Mouse (Mus musculus) inflammation-experienced regulatory T-cells (primary cell): Measurements from ENCODE around the gene AC109138.7. TPM values are rescaled to one million over a fixed set of nuclear protein-coding genes. Genes with fewer than 3 reads are reported as not detected.

Experiments used
- polyA plus RNA-seq, 2 experiments: library from polyadenylated mRNA; unstranded; fragments of 100-300 nt; shearing (Covaris generic); gene quantifications; one replicate each; pipeline ENCODE4 v1.2.1; 2017

Gene AC109138.7
- not detected for polyA plus RNA-seq

DNA sequence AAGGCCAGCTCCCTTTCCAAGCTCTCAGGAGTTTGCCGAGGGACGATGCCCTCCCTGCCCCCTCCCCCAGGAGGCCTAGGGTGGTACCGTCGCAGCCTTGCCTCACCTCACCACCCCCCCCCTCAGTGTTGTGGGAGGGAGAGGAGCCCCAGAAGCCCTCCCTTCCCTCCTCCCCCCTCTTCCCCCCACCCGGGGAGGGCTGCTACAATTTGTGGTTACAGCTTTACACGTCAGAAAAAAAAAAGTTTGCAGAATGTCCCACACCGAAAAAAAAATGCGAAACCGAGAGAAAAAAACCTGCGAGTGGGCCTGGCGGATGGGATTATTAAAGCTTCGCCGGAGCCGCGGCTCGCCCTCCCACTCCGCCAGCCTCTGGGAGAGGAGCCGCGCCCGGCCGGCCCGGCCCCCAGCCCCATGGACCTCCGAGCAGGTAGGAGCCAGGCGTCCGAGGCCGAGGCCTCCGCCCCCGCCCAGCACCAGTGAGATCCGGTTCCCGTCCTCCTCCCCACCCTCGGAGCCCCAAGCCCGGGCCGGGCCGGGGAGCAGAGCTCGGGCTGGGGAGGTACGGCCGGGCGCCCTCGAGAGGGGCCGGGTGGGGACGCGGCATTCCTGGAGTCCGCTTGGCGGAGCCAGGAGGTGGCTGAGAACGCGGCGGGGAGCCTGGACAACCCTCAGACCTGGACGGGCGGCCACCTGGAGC, at the start of gene AC109138.7, which contains the start of gene Clcf1:
Gene AC109138.7 (plus strand): TSS at position 287 of the 700 bp plus-strand sequence.
Gene Clcf1 (plus strand): TSS at position 168 of the 700 bp plus-strand sequence.

DNA sequence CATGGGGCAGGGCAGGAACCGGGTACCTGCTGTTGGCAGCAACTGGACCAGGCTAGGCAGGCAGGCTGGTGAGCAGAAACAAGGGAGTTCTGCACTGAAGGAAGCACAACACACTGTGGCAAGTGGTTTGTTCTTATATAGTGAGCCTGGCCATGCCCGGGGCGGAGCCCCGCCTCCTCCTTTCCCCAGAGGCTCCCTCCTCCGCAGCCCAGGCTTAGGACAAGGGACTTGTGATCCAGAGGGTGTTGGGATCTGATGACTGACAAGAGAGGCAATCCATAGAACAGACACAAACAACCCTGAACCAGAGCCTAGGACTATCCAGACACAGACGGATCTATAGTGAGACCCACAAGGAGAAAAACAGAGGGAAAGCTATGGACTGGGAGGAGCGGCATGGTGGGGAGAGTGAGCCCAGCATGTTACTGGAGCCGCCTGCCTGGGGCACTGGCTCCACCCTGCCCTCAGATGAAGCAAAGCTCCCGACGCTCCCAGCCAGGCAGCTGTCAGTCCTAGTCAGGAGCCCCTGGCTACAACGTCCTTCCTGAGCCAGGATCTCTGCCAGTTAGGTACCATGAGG, 38.7 kb upstream of the AC109138.7 start, which contains the start of gene Carns1:
Gene Carns1 (minus strand): TSS at position 112 of the 580 bp plus-strand sequence.

DNA sequence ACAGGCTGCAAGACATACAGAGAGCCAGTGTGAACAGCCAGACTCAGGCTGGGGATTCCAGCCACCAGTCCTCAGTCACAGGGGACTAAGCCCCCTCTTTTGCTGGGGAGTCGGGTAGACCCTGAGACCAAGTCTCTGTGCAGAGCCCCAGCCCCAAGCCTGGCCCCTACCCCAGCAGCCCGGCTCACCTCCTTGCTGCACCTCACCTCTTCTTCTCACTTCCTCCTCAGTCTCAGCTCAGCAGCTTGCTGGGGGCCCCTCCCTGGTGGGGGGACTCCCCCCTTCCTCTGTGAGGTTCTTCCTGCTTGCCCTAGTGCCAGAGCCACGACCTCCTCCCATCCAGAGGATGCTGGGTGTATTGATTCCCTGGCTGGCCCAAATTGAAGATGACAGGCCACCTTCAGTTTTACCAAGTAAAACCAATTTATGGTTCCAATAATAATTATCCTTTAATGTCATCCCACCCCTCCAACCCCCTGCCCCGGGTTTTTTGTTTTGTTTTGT, 23.3 kb upstream of the AC109138.7 start, which contains the start of gene Tbc1d10c:
Gene Tbc1d10c (minus strand): TSS at position 454 of the 504 bp plus-strand sequence.

DNA sequence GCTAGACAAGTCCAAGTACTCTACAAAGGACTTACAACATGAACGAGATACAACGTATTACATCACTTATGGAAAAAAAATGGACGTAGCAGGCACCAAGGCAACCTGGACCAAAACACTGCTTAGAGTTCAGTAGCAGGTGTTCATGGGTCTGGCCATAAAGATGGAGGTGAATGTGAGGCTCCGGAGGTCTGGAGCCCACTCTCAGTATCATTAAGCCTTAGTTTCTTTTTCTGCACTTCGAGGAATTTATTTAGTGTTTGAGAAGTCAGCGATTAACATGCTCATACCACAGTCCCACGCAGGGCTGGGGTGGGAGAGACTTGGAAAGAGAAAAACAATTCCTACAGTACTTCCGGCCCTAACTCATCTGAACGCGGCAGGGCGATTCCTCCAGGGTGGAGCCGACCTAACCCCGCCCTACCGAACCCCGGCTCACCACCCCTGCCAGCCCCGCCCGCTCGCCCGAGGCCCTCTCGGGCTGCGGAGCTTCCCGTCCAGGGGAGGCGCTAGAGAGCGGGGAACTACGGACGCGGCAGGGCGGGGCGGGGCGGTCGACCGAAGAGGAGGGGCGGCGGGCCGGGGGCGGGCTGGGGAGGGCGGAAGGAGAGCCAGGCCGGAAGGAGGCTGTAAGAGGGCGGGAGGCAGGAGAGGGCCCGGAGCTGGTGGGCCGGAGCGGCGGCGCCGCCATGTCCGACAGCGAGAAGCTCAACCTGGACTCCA, 22.5 kb upstream of the AC109138.7 start, which contains the start of gene Ppp1ca:
Gene Ppp1ca (plus strand): TSS at position 538 of the 723 bp plus-strand sequence.

DNA sequence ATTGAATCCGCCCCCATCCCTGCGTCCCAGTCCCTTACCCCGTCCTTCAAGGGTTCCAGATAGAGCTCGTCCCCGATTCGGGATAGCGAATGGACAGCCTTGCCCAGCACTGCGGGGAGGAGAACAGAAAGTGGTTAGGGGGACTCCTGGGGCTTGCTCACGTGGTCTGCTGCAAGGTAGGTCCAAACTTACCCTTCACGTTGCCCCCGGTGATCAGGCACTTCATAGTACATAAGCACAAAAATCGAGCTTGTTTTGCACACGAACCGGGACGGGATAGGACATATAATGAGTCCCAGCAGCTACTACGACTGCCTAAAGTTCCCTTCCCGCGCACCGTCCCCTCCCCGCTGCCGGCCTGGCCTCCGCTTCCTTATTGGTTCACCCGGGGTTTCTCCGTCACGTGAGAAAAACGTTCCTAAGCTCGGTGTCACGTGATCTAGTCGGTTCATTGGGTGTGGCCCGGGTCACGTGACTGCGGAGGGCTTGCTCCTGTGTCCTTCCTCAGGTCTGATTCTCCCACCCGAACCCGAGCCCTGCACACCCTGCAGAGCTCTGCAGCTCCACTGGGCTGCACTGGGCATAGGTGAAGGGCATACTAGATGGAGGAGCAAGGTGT, 12.8 kb upstream of the AC109138.7 start, which contains the start of gene Rad9a:
Gene Rad9a (minus strand): TSS at position 372 of the 619 bp plus-strand sequence.

DNA sequence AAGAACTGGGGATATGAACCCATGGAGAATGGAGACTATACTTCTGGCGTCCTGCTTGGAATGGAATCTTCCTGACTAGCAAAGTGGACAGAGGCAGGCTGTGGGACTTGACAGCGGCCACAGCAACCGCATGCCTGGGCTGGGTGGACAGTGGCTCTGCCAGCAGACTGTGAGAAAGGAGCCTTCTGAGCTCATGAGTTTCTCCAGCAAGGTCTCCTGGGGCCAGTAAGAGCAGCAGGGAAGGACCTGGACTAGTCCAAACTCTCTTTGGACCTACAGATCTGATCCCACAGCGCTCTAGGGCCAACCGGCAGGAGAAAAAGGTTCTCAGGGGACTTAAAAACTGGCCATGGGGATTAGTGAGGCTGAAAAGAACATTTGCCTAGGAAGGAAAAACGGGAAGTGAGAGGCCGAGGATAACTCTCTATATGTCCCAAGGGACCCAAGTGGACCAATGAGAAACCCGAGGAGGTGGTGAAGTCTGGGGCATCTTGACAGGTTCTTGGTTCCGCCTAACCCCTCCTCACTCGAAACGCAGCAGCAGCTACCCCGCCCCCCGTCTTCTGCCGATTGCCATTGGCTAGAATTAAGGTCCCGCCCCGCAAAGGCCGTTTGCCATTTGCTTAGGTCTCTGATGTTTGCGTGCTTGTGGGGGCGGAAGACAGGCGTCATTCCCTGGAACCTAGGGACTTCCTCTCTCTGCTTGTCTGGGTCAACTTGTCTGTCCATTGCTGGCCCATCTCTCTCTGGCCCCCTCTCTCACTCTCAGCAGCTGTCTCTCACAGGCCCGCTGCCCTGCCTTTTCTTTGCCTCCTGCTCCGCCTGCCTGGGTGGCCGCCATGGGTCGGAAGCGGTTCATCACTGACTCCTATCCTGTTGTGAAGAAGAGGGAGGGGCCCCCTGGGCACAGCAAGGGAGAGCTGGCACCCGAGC, 17.4 kb downstream of the AC109138.7 start, which contains the start of gene Pold4:
Gene Pold4 (plus strand): TSS at position 647 of the 933 bp plus-strand sequence.

DNA sequence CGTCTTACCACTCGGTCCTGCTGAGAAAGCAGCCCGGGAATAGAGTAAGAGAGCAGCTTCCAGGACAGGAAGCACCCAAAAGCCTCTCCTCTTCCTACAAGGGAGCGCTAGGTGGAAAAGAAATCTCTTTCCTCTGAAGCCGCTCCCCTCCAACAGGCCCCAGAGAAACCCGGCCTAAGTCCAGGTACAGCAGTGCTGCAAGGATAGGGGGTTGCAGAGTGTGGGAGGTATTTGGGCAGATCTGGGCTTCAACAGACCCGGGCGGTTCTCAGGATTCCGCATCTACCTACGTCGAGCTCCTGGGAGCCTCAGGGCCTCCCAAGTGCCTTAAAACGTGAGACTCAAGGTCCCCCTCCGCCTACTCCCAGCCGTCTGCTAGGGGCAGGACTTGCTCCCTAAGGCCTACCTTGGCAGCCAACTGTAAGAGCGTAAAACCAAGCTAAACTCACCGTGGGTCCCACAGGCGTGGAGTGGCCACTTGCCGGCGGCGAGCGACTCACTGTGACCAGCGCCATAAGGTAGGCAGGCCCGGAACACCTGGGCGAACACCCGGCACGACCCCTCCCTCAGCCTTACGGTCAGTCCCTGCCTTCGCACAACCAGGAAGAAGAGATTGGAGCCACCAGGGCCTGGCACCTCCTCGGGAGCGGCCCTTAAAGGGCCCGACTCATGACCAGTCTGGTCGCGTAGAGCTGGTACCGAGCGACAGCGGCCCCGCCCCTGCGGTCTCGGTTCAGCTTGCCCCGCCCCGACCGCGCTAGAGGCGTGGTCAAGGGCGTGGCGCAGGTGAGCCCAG, 54.6 kb downstream of the AC109138.7 start, which contains the start of gene Ssh3:
Gene Ssh3 (minus strand): TSS at position 615 of the 796 bp plus-strand sequence.

Other genes starting within 250 kb of the AC109138.7 start
- gene Aldh3b2, start 242.0 kb upstream of the AC109138.7 start, polyA plus RNA-seq, result under 1 TPM in 1 of 2 experiments, not detected in 1; 0.20 TPM
- under 1 TPM in 1 of 2 experiments, not detected in 1; 0.36 TPM for gene Acy3, start 227.8 kb upstream of the AC109138.7 start, polyA plus RNA-seq
- 1 to 10 TPM in 1 of 2 experiments, not detected in 1; 1.2 TPM for gene Tbx10, start 221.6 kb upstream of the AC109138.7 start, polyA plus RNA-seq
- gene Nudt8, start 213.8 kb upstream of the AC109138.7 start, polyA plus RNA-seq, result 10 to 100 TPM; 14.8 to 15.3 TPM
- 1 to 10 TPM; 1.2 to 4.0 TPM for gene Gm49405, start 213.7 kb upstream of the AC109138.7 start, polyA plus RNA-seq
- 1 to 10 TPM in 1 of 2 experiments, under 1 TPM in 1; 0.68 to 4.7 TPM for gene Doc2g, start 211.0 kb upstream of the AC109138.7 start, polyA plus RNA-seq
- 100 to 1,000 TPM; 152 to 159 TPM for gene Ndufv1, start 201.6 kb upstream of the AC109138.7 start, polyA plus RNA-seq
- gene Gstp1, start 176.4 kb upstream of the AC109138.7 start, polyA plus RNA-seq, result 100 to 1,000 TPM; 537 to 539 TPM
- 10 to 100 TPM in 1 of 2 experiments, 1 to 10 TPM in 1; 3.0 to 16.9 TPM for gene Gstp2, start 168.3 kb upstream of the AC109138.7 start, polyA plus RNA-seq
- gene Gstp3, start 154.8 kb upstream of the AC109138.7 start, polyA plus RNA-seq, result 100 to 1,000 TPM in 1 of 2 experiments, 10 to 100 TPM in 1; 94.0 to 111 TPM
- not detected for gene Cabp2, start 132.8 kb upstream of the AC109138.7 start, polyA plus RNA-seq
- gene Cdk2ap2, start 117.2 kb upstream of the AC109138.7 start, polyA plus RNA-seq, result 100 to 1,000 TPM; 834 to 888 TPM
- 100 to 1,000 TPM; 344 to 350 TPM for gene Pitpnm1, start 114.4 kb upstream of the AC109138.7 start, polyA plus RNA-seq
- gene Aip, start 88.5 kb upstream of the AC109138.7 start, polyA plus RNA-seq, result 100 to 1,000 TPM; 182 to 196 TPM
- 1 to 10 TPM in 1 of 2 experiments, under 1 TPM in 1; 0.18 to 1.7 TPM for gene Gpr152, start 74.6 kb upstream of the AC109138.7 start, polyA plus RNA-seq
- under 1 TPM; 0.38 to 0.82 TPM for gene Cabp4, start 70.3 kb upstream of the AC109138.7 start, polyA plus RNA-seq
- gene Coro1b, start 65.7 kb upstream of the AC109138.7 start, polyA plus RNA-seq, result 100 to 1,000 TPM; 373 to 413 TPM
- 1,000 to 10,000 TPM; 1,211 to 1,532 TPM for gene Ptprcap, start 60.8 kb upstream of the AC109138.7 start, polyA plus RNA-seq
- 10 to 100 TPM; 46.4 to 51.4 TPM for gene Rps6kb2, start 51.0 kb upstream of the AC109138.7 start, polyA plus RNA-seq
- 10 to 100 TPM; 19.4 to 27.5 TPM for gene Carns1, start 38.9 kb upstream of the AC109138.7 start, polyA plus RNA-seq
- gene Tbc1d10c, start 23.1 kb upstream of the AC109138.7 start, polyA plus RNA-seq, result 100 to 1,000 TPM; 738 to 929 TPM
- gene Ppp1ca, start 22.3 kb upstream of the AC109138.7 start, polyA plus RNA-seq, result 1,000 to 10,000 TPM; 1,029 to 1,265 TPM
- 100 to 1,000 TPM in 1 of 2 experiments, 10 to 100 TPM in 1; 59.1 to 116 TPM for gene Rad9a, start 12.7 kb upstream of the AC109138.7 start, polyA plus RNA-seq
- 10 to 100 TPM; 27.4 to 50.0 TPM for gene Clcf1, start 119 bp upstream of the AC109138.7 start, polyA plus RNA-seq
- gene Pold4, start 17.5 kb downstream of the AC109138.7 start, polyA plus RNA-seq, result 100 to 1,000 TPM; 107 to 109 TPM
- under 1 TPM; 0.23 to 0.65 TPM for gene Ssh3, start 54.8 kb downstream of the AC109138.7 start, polyA plus RNA-seq
- 1 to 10 TPM; 5.6 to 7.5 TPM for gene Ankrd13d, start 68.8 kb downstream of the AC109138.7 start, polyA plus RNA-seq
- 100 to 1,000 TPM; 240 to 286 TPM for gene Grk2, start 91.9 kb downstream of the AC109138.7 start, polyA plus RNA-seq
- gene Kdm2a, start 183.9 kb downstream of the AC109138.7 start, polyA plus RNA-seq, result 10 to 100 TPM; 66.7 to 84.1 TPM
- 1 to 10 TPM; 1.9 to 9.8 TPM for gene Rhod, start 225.1 kb downstream of the AC109138.7 start, polyA plus RNA-seq